Mouse (Mus musculus): ENCODE measurements around the gene Dlgap5. TPM values are rescaled to one million over a fixed set of nuclear protein-coding genes. Genes with fewer than 3 reads are reported as not detected.

Gene Dlgap5
- total and polyA plus RNA-seq, 2 experiments from 2014 or later: 4.1 to 8.5 TPM

DNA sequence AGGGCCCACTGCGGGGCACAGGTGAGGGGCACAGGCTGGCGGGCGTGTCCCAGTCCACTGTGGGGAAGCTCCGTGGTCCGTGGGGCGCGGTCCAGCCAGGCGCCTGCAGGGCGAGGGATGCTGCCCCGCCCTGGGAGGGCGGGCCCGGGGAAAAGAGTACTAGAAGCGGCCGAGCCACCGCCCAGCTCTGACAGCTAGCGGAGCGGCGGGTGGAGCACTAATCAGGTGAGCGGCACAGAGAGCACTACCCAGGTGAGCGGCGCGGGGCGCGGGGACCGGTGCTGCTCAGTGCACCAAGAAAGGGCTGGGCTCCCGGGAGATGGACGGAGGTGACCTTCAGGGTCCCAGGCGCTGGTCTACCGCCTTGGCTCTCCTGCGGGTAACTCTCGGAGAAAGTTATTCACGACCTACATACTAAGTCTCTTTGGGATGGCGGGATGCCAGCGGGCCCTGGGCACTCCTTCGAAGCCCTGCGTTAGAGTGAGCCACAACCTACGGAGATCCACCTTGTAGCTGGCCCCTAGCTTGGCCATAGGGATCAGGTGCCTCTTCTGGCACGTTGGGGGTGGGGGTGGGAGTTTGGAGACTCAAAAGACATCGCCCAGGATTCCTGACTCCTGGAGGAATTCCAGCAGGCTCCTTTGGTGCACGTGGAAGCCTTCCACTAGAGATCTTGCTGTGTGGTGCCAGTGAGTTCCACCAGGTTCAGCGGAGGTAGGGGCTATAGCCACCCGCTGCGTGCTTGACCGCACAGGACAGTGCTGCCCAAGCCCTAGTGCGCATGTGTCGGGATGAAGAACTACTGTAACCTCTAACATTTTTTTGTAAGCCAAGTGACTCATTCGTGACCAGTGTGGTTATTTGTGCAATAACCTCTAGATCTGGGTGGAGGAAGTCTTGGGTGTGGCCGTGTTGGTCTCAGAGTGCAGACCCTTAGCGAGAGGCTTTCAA lies 44.2 kb downstream of the Dlgap5 start:
- Histone ChIP-seq H3K27me3 (ENCODE audit: control insufficient read depth, insufficient read depth, low read length) (peaks cover 21% of the 10 kb centered on the region), H3K9ac (replicated peaks; ENCODE audit: low read depth, low read length) (no peak overlapping the region), H3K4me2 (ENCODE audit: low read depth, low read length) (peak overlapping the region; percentile 49), H3K27ac (ENCODE audit: low read depth) (no peak overlapping the region), H3K4me1 (ENCODE audit: control insufficient read depth, insufficient read depth) (peaks cover 9% of the 10 kb centered on the region), H3K4me3 (ENCODE audit: low read depth, low read length) (peak overlapping the region; percentile 38), H3K9me3 (replicated peaks; ENCODE audit: control insufficient read depth, low read length) (no peaks in the 10 kb centered on the region), H3K36me3 (replicated peaks; ENCODE audit: control insufficient read depth, insufficient read depth, low read length) (no peaks in the 10 kb centered on the region)
- TF ChIP-seq CTCF (IDR thresholded peaks at IDR 0.05; ENCODE audit: low read depth): no peak
- TF ChIP-seq EP300 (IDR thresholded peaks at IDR 0.05; ENCODE audit: low read depth): no peak
- 12% methylated on average over 49 of the region's 49 CpGs for WGBS
- ATAC-seq (ENCODE audit: insufficient read depth, low read depth) (peak; percentile 33; the same call in 1 of the 2 replicates), DNase-seq (ENCODE audit: low spot score) (no peak)

DNA sequence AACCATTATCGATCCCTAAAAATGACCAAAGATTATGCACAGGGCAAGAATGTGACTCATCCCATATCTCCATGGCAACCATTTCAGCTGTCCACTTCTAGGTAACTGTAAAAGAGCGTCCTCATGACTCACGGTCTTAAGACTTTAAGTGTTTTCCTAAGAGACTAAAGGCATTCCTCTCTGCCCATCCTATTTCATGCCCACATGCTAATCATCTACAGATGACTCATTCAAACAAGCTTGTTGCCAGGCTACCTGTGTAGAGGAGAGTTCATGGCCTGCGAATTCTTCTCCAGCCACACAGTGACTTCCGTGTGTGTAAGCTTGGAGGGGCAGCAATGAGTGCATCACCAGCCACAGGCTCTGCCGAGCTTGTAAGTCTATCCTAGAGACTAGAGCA lies 46.5 kb downstream of the Dlgap5 start:
- H3K27me3 ChIP-seq (ENCODE audit: control insufficient read depth, insufficient read depth, low read length): peaks cover 21% of the 10 kb centered on the region
- no peak overlapping the region for H3K4me3 ChIP-seq (ENCODE audit: low read depth, low read length)
- no peak overlapping the region for H3K27ac ChIP-seq (ENCODE audit: low read depth)
- no peak overlapping the region for H3K9ac ChIP-seq (replicated peaks; ENCODE audit: low read depth, low read length)
- no peak for TF ChIP-seq EP300 (IDR thresholded peaks at IDR 0.05; ENCODE audit: low read depth)
- no peak for TF ChIP-seq CTCF (IDR thresholded peaks at IDR 0.05; ENCODE audit: low read depth)
- WGBS: 61% methylated on average over 6 of the region's 6 CpGs
- DNase-seq (ENCODE audit: low spot score) (no peak), ATAC-seq (ENCODE audit: insufficient read depth, low read depth) (no peak)
- H3K4me2 ChIP-seq (ENCODE audit: low read depth, low read length): no peak overlapping the region
- H3K4me1 ChIP-seq (ENCODE audit: control insufficient read depth, insufficient read depth): peaks cover 12% of the 10 kb centered on the region
- H3K36me3 ChIP-seq (replicated peaks; ENCODE audit: control insufficient read depth, insufficient read depth, low read length): no peaks in the 10 kb centered on the region
- H3K9me3 ChIP-seq (replicated peaks; ENCODE audit: control insufficient read depth, low read length): no peaks in the 10 kb centered on the region

DNA sequence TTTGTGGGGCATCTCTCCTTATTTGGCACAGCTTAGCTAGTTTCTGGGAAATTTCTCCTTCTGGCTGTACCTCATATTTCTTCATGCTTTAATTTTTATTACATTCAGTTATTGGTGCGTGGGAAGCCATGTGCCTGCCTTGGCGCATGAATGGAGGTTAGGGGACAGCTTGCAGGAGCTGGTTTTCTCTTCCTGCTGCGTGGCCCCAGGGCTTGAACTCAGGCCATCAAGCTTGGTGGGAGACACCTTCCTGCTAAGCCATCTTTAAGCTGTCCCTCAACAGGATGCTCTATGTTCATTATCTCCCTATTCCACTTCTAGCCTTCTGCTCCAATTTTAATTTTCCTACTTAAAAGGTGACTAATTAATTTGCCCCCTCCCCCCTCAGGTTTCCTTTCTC lies 47.4 kb downstream of the Dlgap5 start:
- Histone ChIP-seq H3K9me3 (replicated peaks; ENCODE audit: control insufficient read depth, low read length) (no peaks in the 10 kb centered on the region), H3K4me1 (ENCODE audit: control insufficient read depth, insufficient read depth) (peaks cover 12% of the 10 kb centered on the region), H3K36me3 (replicated peaks; ENCODE audit: control insufficient read depth, insufficient read depth, low read length) (no peaks in the 10 kb centered on the region), H3K9ac (replicated peaks; ENCODE audit: low read depth, low read length) (no peak overlapping the region), H3K4me3 (ENCODE audit: low read depth, low read length) (no peak overlapping the region), H3K27ac (ENCODE audit: low read depth) (no peak overlapping the region), H3K27me3 (ENCODE audit: control insufficient read depth, insufficient read depth, low read length) (peaks cover 21% of the 10 kb centered on the region), H3K4me2 (ENCODE audit: low read depth, low read length) (no peak overlapping the region)
- ATAC-seq (ENCODE audit: insufficient read depth, low read depth): no peak
- no peak for DNase-seq (ENCODE audit: low spot score)
- TF ChIP-seq EP300 (IDR thresholded peaks at IDR 0.05; ENCODE audit: low read depth) (no peak), CTCF (IDR thresholded peaks at IDR 0.05; ENCODE audit: low read depth) (no peak)
- 90% methylated on average over 3 of the region's 3 CpGs for WGBS

DNA sequence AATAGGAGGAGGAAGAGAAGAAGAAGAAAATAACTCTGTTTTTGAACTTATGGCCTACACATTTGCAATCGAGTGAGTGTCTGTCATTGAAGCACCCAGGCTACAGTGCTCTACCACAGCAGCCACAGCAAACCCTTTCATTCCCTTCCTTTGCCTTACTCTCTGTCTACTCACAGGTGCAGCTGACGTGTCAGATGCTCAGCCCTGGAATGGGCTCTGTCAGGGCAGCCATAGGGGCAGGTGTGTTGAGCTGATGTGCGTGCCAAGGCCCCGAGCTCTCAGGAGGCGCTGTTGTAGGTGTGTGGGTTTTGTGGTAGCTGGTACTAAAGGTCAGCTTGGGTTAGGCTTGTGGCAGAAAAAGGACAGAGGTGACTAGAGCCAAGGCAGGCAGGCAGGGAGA lies 48.5 kb downstream of the Dlgap5 start:
- Histone ChIP-seq H3K4me2 (ENCODE audit: low read depth, low read length) (no peak overlapping the region), H3K36me3 (replicated peaks; ENCODE audit: control insufficient read depth, insufficient read depth, low read length) (no peaks in the 10 kb centered on the region), H3K4me3 (ENCODE audit: low read depth, low read length) (no peak overlapping the region), H3K9ac (replicated peaks; ENCODE audit: low read depth, low read length) (no peak overlapping the region), H3K27me3 (ENCODE audit: control insufficient read depth, insufficient read depth, low read length) (peaks cover 21% of the 10 kb centered on the region), H3K27ac (ENCODE audit: low read depth) (no peak overlapping the region), H3K9me3 (replicated peaks; ENCODE audit: control insufficient read depth, low read length) (no peaks in the 10 kb centered on the region), H3K4me1 (ENCODE audit: control insufficient read depth, insufficient read depth) (peaks cover 16% of the 10 kb centered on the region)
- 96% methylated on average over 5 of the region's 5 CpGs for WGBS
- no peak for ATAC-seq (ENCODE audit: insufficient read depth, low read depth)
- no peak for TF ChIP-seq EP300 (IDR thresholded peaks at IDR 0.05; ENCODE audit: low read depth)
- TF ChIP-seq CTCF (IDR thresholded peaks at IDR 0.05; ENCODE audit: low read depth): no peak
- no peak for DNase-seq (ENCODE audit: low spot score)

DNA sequence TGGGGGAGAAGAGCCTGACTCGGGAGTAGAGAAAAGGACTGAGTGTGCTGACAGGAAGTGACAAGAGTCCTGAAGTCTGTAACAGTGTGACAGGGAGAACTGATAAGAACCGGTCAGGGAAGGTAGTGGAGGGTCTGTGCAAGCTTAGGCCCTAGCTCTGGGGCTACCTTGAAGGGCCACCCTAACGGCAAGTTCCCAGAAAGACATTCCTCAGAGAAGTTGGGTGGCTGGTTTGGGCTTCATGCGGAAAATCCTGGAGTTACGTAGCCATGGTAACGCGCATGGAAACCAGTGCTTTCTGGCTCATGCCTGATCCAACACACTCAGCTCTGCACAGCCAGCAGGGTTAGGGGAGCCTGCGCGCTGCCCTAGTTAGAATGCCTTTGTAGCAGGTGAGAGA lies 50.7 kb downstream of the Dlgap5 start, which contains the start of gene Lgals3:
Gene Lgals3, plus strand, starts transcription at position 291 of the 400 bp plus-strand sequence.
- 0 out of 2 replicates have a peak within 1 kb of the TSS, but pooled peaks have one; percentile 4 for H3K4me3 ChIP-seq (ENCODE audit: low read depth, low read length)
- ATAC-seq (ENCODE audit: insufficient read depth, low read depth) (peak; percentile 53; the same call in 1 of the 2 replicates), DNase-seq (ENCODE audit: low spot score) (peak; percentile 31)
- H3K27ac ChIP-seq (ENCODE audit: low read depth): no peak within 1 kb of the TSS
- TF ChIP-seq EP300 (IDR thresholded peaks at IDR 0.05; ENCODE audit: low read depth): no peak
- TF ChIP-seq CTCF (IDR thresholded peaks at IDR 0.05; ENCODE audit: low read depth): no peak
- H3K36me3 ChIP-seq (replicated peaks; ENCODE audit: control insufficient read depth, insufficient read depth, low read length): no peaks in the 10 kb centered on the region
- peak within 1 kb of the TSS; percentile 34; the same call in 1 of the 2 replicates for H3K4me2 ChIP-seq (ENCODE audit: low read depth, low read length)
- peaks cover 9% of the 10 kb centered on the region; the same call in 1 of the 2 replicates for H3K4me1 ChIP-seq (ENCODE audit: control insufficient read depth, insufficient read depth)
- no peaks in the 10 kb centered on the region for H3K27me3 ChIP-seq (ENCODE audit: control insufficient read depth, insufficient read depth, low read length)
- WGBS: 18% methylated on average over 9 of the region's 9 CpGs
- H3K9ac ChIP-seq (replicated peaks; ENCODE audit: low read depth, low read length): no peak within 1 kb of the TSS
- H3K9me3 ChIP-seq (replicated peaks; ENCODE audit: control insufficient read depth, low read length): no peaks in the 10 kb centered on the region
